Comparison of ENCODE assay signal across 12 mouse cellular contexts in the genomic region with DNA sequence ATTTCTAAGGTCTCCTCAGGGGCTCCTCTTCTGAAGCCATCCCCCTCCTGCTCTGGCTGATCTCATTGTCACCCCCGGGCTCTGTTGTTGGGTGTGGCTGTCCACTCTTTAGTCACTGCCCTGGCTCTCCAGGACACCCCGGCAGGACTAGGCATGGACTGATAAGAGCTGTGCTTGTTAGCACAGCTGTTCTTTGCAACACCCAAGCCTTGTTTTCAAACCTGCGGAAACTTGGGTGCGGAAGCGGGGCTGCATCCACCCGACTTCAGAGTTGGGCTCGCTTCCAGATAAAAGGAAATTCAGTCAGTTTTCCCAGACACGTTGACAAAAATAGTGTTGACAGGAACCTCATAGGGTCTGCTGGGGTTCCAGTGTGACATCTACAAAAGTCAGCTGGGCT. TPM values are rescaled to one million over a fixed set of nuclear protein-coding genes. Genes with fewer than 3 reads are reported as not detected.
DNase-seq lines count a peak whose midpoint lies in the region; ATAC-seq and TF ChIP-seq lines count a peak whose summit lies in the region.
"Had no signal": no experiment of that assay in that cellular context is flagged by ENCODE, and none has a peak within 500 bp of the region (broad histone marks: within the 10 kb centered on the region; RNA-seq: fewer than 3 reads in every experiment).

No protein-coding gene starts in this region.

- TF ChIP-seq CTCF in lung, embryonic 14.5 days (IDR thresholded peaks at IDR 0.05; ENCODE audit: low read depth), result no peak

- 9% methylated on average over 8 of the region's 8 CpGs for WGBS in lung, embryonic 14.5 days

- H3K36me3 ChIP-seq in lung, embryonic 14.5 days (ENCODE audit: insufficient read depth), result no peaks in the 10 kb centered on the region
- H3K36me3 ChIP-seq: embryonic facial prominence, embryonic 12.5 days; lung, embryonic 15.5 days had no signal

- H3K27ac ChIP-seq in brown adipose tissue, adult 24 weeks (replicated peaks; ENCODE audit: low read depth, low read length), result peak overlapping the region; percentile 95
- H3K27ac ChIP-seq in lung, embryonic 14.5 days (ENCODE audit: low read depth), result no peak overlapping the region
- H3K27ac ChIP-seq: embryonic facial prominence, embryonic 12.5 days; lung, embryonic 15.5 days had no signal

- no peaks in the 10 kb centered on the region for H3K27me3 ChIP-seq in lung, embryonic 14.5 days (ENCODE audit: insufficient read depth, low read length)
- H3K27me3 ChIP-seq: embryonic facial prominence, embryonic 12.5 days; lung, embryonic 15.5 days; Patski had no signal

- 0 out of 2 replicates have a peak overlapping the region, but pooled peaks have one; percentile 6 for H3K4me2 ChIP-seq in lung, embryonic 14.5 days
- H3K4me2 ChIP-seq: embryonic facial prominence, embryonic 12.5 days; lung, embryonic 15.5 days had no signal

- H3K4me1 ChIP-seq in brown adipose tissue, adult 24 weeks (ENCODE audit: control insufficient read depth, insufficient read depth, insufficient read length, low read length), result peaks cover 46% of the 10 kb centered on the region
- peaks cover 15% of the 10 kb centered on the region for H3K4me1 ChIP-seq in lung, embryonic 14.5 days (ENCODE audit: insufficient read depth)
- H3K4me1 ChIP-seq: embryonic facial prominence, embryonic 12.5 days had no signal

- intact Hi-C loops in heart, postnatal 36 days (cut with DNase I), result loop anchor here (5.0 kb wide), 1 partner anchor 55 kb away; a partner anchor contains a TSS

- no peak overlapping the region for H3K9ac ChIP-seq in lung, embryonic 14.5 days
- H3K9ac ChIP-seq: embryonic facial prominence, embryonic 12.5 days; lung, embryonic 15.5 days had no signal

- H3K9me3 ChIP-seq in lung, embryonic 14.5 days (ENCODE audit: low read depth, low read length), result no peaks in the 10 kb centered on the region
- H3K9me3 ChIP-seq: embryonic facial prominence, embryonic 12.5 days; lung, embryonic 15.5 days had no signal

- peak; percentile 19 for DNase-seq in adrenal gland, postnatal 14 days
- DNase-seq in adrenal gland, adult 2 months, result no peak
- peak; percentile 54 to 60 for DNase-seq in heart, postnatal 36 days
- DNase-seq in lung, embryonic 14.5 days, result peak; percentile 64
- DNase-seq in testis, postnatal 14 days (ENCODE audit: low spot score), result no peak
- no peak for DNase-seq in right cerebral cortex, postnatal 14 days
- DNase-seq: right cerebral cortex, postnatal 4 days had no signal

- ATAC-seq in lung, embryonic 14.5 days (ENCODE audit: insufficient read depth), result no peak; the same call in 1 of the 2 replicates
- no peak for ATAC-seq in cerebellum, adult (ENCODE audit: insufficient number of reproducible peaks, low FRiP score, low TSS enrichment)
- ATAC-seq: Patski had no signal

- no peak overlapping the region for H3K4me3 ChIP-seq in brown adipose tissue, adult 24 weeks (ENCODE audit: insufficient read depth, low read depth, low read length)
- H3K4me3 ChIP-seq in lung, embryonic 14.5 days (ENCODE audit: low read depth, low read length), result no peak overlapping the region
- H3K4me3 ChIP-seq: embryonic facial prominence, embryonic 12.5 days; lung, embryonic 15.5 days had no signal

RNA-seq across cellular contexts. Expression of a gene that starts 53.6 kb away (rescaled TPM):
- total RNA-seq in adrenal gland, postnatal 14 days (2021), result 49.5 and 49.6 TPM in 2 replicates
- 10 to 100 TPM; 41.9 to 80.4 TPM for total RNA-seq in adrenal gland, adult 2 months (2021)
- polyA plus RNA-seq in adrenal gland, adult 2 months (2012; rRNA removed), result 50.3 and 56.3 TPM in 2 replicates
- polyA plus RNA-seq in brown adipose tissue, adult 24 weeks (2012; ENCODE audit: insufficient read depth, insufficient read length, missing spikeins), result 13.0 and 18.7 TPM in 2 replicates
- 10 to 100 TPM; 71.9 to 90.8 TPM for total RNA-seq in heart, postnatal 36 days (2021)
- 28.9 and 29.7 TPM in 2 replicates for polyA plus RNA-seq in lung, embryonic 14.5 days (2014; fragmentation: Nextera tagmentation; extraction: Ambion mirVana)

Comparison
In these comparisons a context has a peak if more than half of its experiments do, and no peak if none do; other contexts are left out.
1. DNase-seq: peak in adrenal gland, postnatal 14 days (single experiment), heart, postnatal 36 days (2 of 2) and lung, embryonic 14.5 days (single experiment); none in adrenal gland, adult 2 months (single experiment), testis, postnatal 14 days (single experiment) and right cerebral cortex, postnatal 14 days (single experiment).